10 mouse cellular contexts compared by ENCODE assay signal in the genomic region with DNA sequence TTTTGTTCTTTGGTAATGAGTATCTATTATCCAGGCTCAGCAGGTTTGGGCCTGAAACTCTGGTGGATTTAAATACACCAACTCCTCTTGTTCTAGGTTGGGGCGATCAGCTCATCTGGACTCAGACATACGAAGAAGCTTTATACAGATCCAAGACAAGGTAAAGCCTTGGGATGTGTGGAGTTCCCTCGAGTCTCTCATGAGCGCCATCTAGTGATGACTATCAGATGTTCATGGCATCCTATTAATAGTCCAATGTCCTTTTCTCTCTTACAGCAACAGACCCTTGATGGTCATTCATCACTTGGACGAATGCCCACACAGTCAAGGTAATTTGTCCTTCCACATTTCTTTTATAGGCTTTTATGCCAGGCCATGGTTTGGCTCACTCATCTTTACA. TPM values are rescaled to one million over a fixed set of nuclear protein-coding genes. Genes with fewer than 3 reads are reported as not detected.
DNase-seq lines count a peak whose midpoint lies in the region; ATAC-seq and TF ChIP-seq lines count a peak whose summit lies in the region.
"Had no signal": no experiment of that assay in that cellular context is flagged by ENCODE, and none has a peak within 500 bp of the region (broad histone marks: within the 10 kb centered on the region; RNA-seq: fewer than 3 reads in every experiment).

No protein-coding gene starts in this region.

- ATAC-seq in neural tube, embryonic 12.5 days (ENCODE audit: low FRiP score, low read depth), result 0 out of 2 replicates have a peak, but pooled peaks have one; percentile 34
- ATAC-seq in neural tube, embryonic 15.5 days (ENCODE audit: low FRiP score), result no peak
- peak; percentile 74 for ATAC-seq in megakaryocyte, adult 5-6 weeks (ENCODE audit: poor library complexity, severe bottlenecking)

- peak; percentile 72 for TF ChIP-seq CTCF in gastrocnemius, adult 2 months (IDR thresholded peaks at IDR 0.05)

- H3K36me3 ChIP-seq in neural tube, embryonic 12.5 days, result no peaks in the 10 kb centered on the region
- no peaks in the 10 kb centered on the region for H3K36me3 ChIP-seq in neural tube, embryonic 15.5 days
- H3K36me3 ChIP-seq: heart, embryonic 13.5 days; neural tube, embryonic 13.5 days had no signal

- 27% methylated on average over 5 of the region's 5 CpGs for WGBS in neural tube, embryonic 12.5 days
- WGBS in neural tube, embryonic 15.5 days, result 31% methylated on average over 5 of the region's 5 CpGs

- no peaks in the 10 kb centered on the region for H3K27me3 ChIP-seq in neural tube, embryonic 12.5 days (replicated peaks)
- no peaks in the 10 kb centered on the region for H3K27me3 ChIP-seq in neural tube, embryonic 15.5 days (replicated peaks)
- H3K27me3 ChIP-seq: heart, embryonic 13.5 days; neural tube, embryonic 13.5 days had no signal

- H3K4me1 ChIP-seq in neural tube, embryonic 12.5 days, result peaks cover 9% of the 10 kb centered on the region; the same call in 1 of the 2 replicates
- H3K4me1 ChIP-seq in neural tube, embryonic 15.5 days, result peaks cover 13% of the 10 kb centered on the region

- no peak overlapping the region for H3K4me2 ChIP-seq in neural tube, embryonic 12.5 days (replicated peaks)
- no peak overlapping the region for H3K4me2 ChIP-seq in neural tube, embryonic 15.5 days
- H3K4me2 ChIP-seq: heart, embryonic 13.5 days; neural tube, embryonic 13.5 days had no signal

- intact Hi-C loops in gastrocnemius, adult 2 months (cut with DNase I), result loop anchor here (1.0 kb wide), 1 partner anchor 99 kb away; no protein-coding TSS in a partner anchor
- intact Hi-C loops in gastrocnemius, postnatal 14 days (cut with DNase I; ENCODE audit: low total_unique reads), result loop anchor here (5.0 kb wide), 1 partner anchor 98 kb away; no protein-coding TSS in a partner anchor

- H3K9ac ChIP-seq in neural tube, embryonic 12.5 days, result no peak overlapping the region
- no peak overlapping the region for H3K9ac ChIP-seq in neural tube, embryonic 15.5 days (replicated peaks)
- H3K9ac ChIP-seq: heart, embryonic 13.5 days; neural tube, embryonic 13.5 days had no signal

- no peak for DNase-seq in gastrocnemius, adult 2 months
- no peak for DNase-seq in gastrocnemius, postnatal 14 days
- peak; percentile 14 for DNase-seq in cerebellum, adult 8-10 months
- DNase-seq in heart, postnatal 4 days, result peak; percentile 27
- no peak for DNase-seq in spleen, adult 12 weeks (ENCODE audit: low spot score)

- H3K4me3 ChIP-seq in gastrocnemius, adult 2 months, result no peak overlapping the region
- no peak overlapping the region for H3K4me3 ChIP-seq in neural tube, embryonic 12.5 days
- H3K4me3 ChIP-seq in neural tube, embryonic 15.5 days (replicated peaks), result no peak overlapping the region
- H3K4me3 ChIP-seq: heart, embryonic 13.5 days; neural tube, embryonic 13.5 days had no signal

- no peak overlapping the region for H3K27ac ChIP-seq in gastrocnemius, adult 2 months
- H3K27ac ChIP-seq in neural tube, embryonic 12.5 days, result no peak overlapping the region
- H3K27ac ChIP-seq in neural tube, embryonic 15.5 days (replicated peaks), result no peak overlapping the region
- H3K27ac ChIP-seq: heart, embryonic 13.5 days; neural tube, embryonic 13.5 days had no signal

- H3K9me3 ChIP-seq in neural tube, embryonic 12.5 days, result no peaks in the 10 kb centered on the region
- no peaks in the 10 kb centered on the region for H3K9me3 ChIP-seq in neural tube, embryonic 15.5 days (replicated peaks)
- H3K9me3 ChIP-seq: heart, embryonic 13.5 days; neural tube, embryonic 13.5 days had no signal

RNA-seq across cellular contexts. Expression of gene Agr2, which starts 3.1 kb away (rescaled TPM):
- total RNA-seq in gastrocnemius, adult 2 months (2021), result not detected
- not detected for total RNA-seq in gastrocnemius, postnatal 14 days (2021)
- polyA plus RNA-seq in neural tube, embryonic 12.5 days (2016; fragmentation: Nextera tagmentation; extraction: Ambion mirVana), result not detected in 2 replicates
- polyA plus RNA-seq in neural tube, embryonic 15.5 days (2015; fragmentation: Nextera tagmentation; extraction: Ambion mirVana), result 6.1 TPM in 1 of 2 replicates, not detected in the other
- total RNA-seq in heart, postnatal 4 days (2021), result not detected
- not detected in 2 replicates for total RNA-seq in megakaryocyte, adult 5-6 weeks (2015)
- total RNA-seq in megakaryocyte, adult 5-6 weeks (2017), result not detected in 2 replicates
- polyA plus RNA-seq: neural tube, embryonic 13.5 days had no signal

RNA-seq across cellular contexts. Expression of gene Tspan13, which starts 46.5 kb away (rescaled TPM):
- total RNA-seq in gastrocnemius, adult 2 months (2021), result 10 to 100 TPM; 19.4 to 23.0 TPM
- total RNA-seq in gastrocnemius, postnatal 14 days (2021), result 10 to 100 TPM; 42.4 to 47.0 TPM
- 255 and 277 TPM in 2 replicates for polyA plus RNA-seq in neural tube, embryonic 12.5 days (2016; fragmentation: Nextera tagmentation; extraction: Ambion mirVana)
- polyA plus RNA-seq in neural tube, embryonic 15.5 days (2015; fragmentation: Nextera tagmentation; extraction: Ambion mirVana), result 380 and 441 TPM in 2 replicates
- total RNA-seq in heart, postnatal 4 days (2021), result 10 to 100 TPM; 53.1 to 59.6 TPM
- total RNA-seq in megakaryocyte, adult 5-6 weeks (2015), result 28.8 and 30.4 TPM in 2 replicates
- total RNA-seq in megakaryocyte, adult 5-6 weeks (2017), result 20.3 and 21.4 TPM in 2 replicates

Comparison
In these comparisons a context has a peak if more than half of its experiments do, and no peak if none do; other contexts are left out.
1. DNase-seq: peak in cerebellum, adult 8-10 months (single experiment) and heart, postnatal 4 days (single experiment); none in gastrocnemius, adult 2 months (single experiment), gastrocnemius, postnatal 14 days (single experiment) and spleen, adult 12 weeks (single experiment).